Mouse (Mus musculus): Measurements from ENCODE around the gene Epas1.

Gene Epas1

GRCm38 (mm10) chr17:86830893-86831292 lies 77.4 kb downstream of the Epas1 start:
- DNase-seq = no peak

GRCm38 (mm10) chr17:86832562-86833327 lies 79.2 kb downstream of the Epas1 start:
- peak; percentile 21 for DNase-seq

- DNase-seq = no peak
Measured at GRCm38 (mm10) chr17:86833945-86834344, 80.4 kb downstream of the Epas1 start.

GRCm38 (mm10) chr17:86839308-86839707 lies 85.8 kb downstream of the Epas1 start:
- no peak for DNase-seq

- DNase-seq = no peak
Measured at GRCm38 (mm10) chr17:86850700-86851337, 97.3 kb downstream of the Epas1 start.

- no peak for DNase-seq
Measured at GRCm38 (mm10) chr17:86851782-86852181, 98.3 kb downstream of the Epas1 start.

- DNase-seq = no peak
Measured at GRCm38 (mm10) chr17:86852591-86853031, 99.1 kb downstream of the Epas1 start.

GRCm38 (mm10) chr17:86870586-86870985 lies 117.1 kb downstream of the Epas1 start:
- DNase-seq = no peak

- DNase-seq = no peak
Measured at GRCm38 (mm10) chr17:86872643-86873042, 119.1 kb downstream of the Epas1 start.

- no peak for DNase-seq
Measured at GRCm38 (mm10) chr17:86876940-86877339, 123.4 kb downstream of the Epas1 start.

GRCm38 (mm10) chr17:86877747-86878146 lies 124.2 kb downstream of the Epas1 start:
- DNase-seq = no peak

- no peak for DNase-seq
Measured at GRCm38 (mm10) chr17:86880056-86880455, 126.6 kb downstream of the Epas1 start.

- no peak for DNase-seq
Measured at GRCm38 (mm10) chr17:86880461-86881044, 127.1 kb downstream of the Epas1 start.

Data from right cerebral cortex, postnatal 4 days (tissue).